Mouse (Mus musculus) left cerebral cortex, adult 2 months (tissue): ENCODE measurements around the gene Rnf220. TPM values are rescaled to one million over a fixed set of nuclear protein-coding genes. Genes with fewer than 3 reads are reported as not detected.
A peak's percentile ranks its signal among the peaks of the same experiment; 100 is the strongest.

Experiments
- DNase-seq, 2 experiments: peaks; one replicate each; pipeline ENCODE4 v3.0.0; 2021 to 2022; ENCODE audit warnings: low spot score in 2 of 2, mixed read lengths in 1 of 2; ENCODE audit errors: extremely low spot score in 1 of 2
- H3K27ac ChIP-seq: fragments of 200-600 bp; 2 replicates; pipeline ENCODE4 v1.8.1; 2022
- H3K4me3 ChIP-seq: fragments of 200-600 bp; 2 replicates; pipeline ENCODE4 v1.8.1; 2022
- CTCF ChIP-seq: fragments of 200-600 bp; IDR thresholded peaks from 2 replicates; pipeline ENCODE4 v1.8.1; 2022; ENCODE audit warnings: antibody characterized with exemption, mild to moderate bottlenecking, moderate library complexity
- intact Hi-C: fragments of 180-260 bp; cut with DNase I; formaldehyde crosslinking; loops from one replicate; pipeline ENCODE4 v1.15.1; 2025
- total RNA-seq, 2 experiments: library from RNA; stranded (reverse); gene quantifications; 2 replicates each; pipeline ENCODE4 v1.2.3; 2021

Gene Rnf220
- total RNA-seq, 2 experiments from 2014 or later = 192 to 199 TPM

DNA sequence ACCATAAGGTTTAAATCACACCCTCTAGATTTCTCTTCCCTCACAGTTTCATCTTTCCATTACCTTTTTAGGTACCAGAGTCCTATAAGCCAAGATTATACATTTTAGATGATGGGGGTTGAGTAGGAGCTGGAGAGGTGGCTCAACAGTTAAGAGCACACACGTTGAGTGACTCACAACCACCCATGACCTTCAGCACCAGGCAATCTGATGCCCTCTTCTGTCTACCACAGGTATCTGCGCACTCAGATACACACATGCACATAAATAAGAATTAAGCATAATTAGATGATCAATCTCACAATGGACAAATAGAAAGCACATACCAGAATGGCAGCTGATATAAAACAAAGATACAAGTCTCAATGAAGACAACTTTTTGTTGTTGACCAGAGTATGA lies 24.5 kb upstream of the Rnf220 start:
- no peak for DNase-seq
- TF ChIP-seq CTCF = no peak; the same call in none of the 2 replicates
- H3K27ac ChIP-seq = no peak overlapping the region
- no peak overlapping the region for H3K4me3 ChIP-seq
- intact Hi-C loops = no loop called here

GRCm38 (mm10) chr4:117518246-117518645 lies 21.4 kb upstream of the Rnf220 start:
- intact Hi-C loops = no loop called here
- Histone ChIP-seq H3K4me3 (no peak overlapping the region), H3K27ac (no peak overlapping the region)
- no peak for TF ChIP-seq CTCF
- DNase-seq = no peak

DNA sequence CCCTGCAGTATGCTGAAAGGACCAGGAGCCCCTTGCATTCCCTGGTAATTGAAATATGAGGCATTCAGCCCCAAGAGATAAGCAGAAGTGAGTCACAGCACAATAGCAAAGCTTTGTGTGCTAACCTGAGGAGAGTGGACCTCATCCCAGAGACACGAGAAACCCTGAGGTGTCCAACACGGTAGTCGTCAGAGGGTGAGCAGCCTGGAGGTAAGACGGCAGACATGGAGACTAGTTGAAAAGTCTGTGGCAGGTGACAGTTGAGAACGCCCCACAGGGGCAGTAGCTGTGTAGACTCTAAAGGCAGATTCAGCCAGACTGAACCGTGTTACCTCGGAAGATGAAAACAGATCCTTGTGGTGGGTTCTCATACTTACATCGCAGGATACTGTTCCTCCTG lies 2.2 kb upstream of the Rnf220 start:
- intact Hi-C loops = loop anchor here (10.0 kb wide), 1 partner anchor 176 kb away; no protein-coding TSS in a partner anchor
- no peak for DNase-seq
- TF ChIP-seq CTCF = no peak
- Histone ChIP-seq H3K4me3 (no peak overlapping the region), H3K27ac (no peak overlapping the region)

GRCm38 (mm10) chr4:117495869-117496401 lies 917 bp downstream of the Rnf220 start:
- intact Hi-C loops = loop anchor here (10.0 kb wide), 1 partner anchor 179 kb away; no protein-coding TSS in a partner anchor

DNA sequence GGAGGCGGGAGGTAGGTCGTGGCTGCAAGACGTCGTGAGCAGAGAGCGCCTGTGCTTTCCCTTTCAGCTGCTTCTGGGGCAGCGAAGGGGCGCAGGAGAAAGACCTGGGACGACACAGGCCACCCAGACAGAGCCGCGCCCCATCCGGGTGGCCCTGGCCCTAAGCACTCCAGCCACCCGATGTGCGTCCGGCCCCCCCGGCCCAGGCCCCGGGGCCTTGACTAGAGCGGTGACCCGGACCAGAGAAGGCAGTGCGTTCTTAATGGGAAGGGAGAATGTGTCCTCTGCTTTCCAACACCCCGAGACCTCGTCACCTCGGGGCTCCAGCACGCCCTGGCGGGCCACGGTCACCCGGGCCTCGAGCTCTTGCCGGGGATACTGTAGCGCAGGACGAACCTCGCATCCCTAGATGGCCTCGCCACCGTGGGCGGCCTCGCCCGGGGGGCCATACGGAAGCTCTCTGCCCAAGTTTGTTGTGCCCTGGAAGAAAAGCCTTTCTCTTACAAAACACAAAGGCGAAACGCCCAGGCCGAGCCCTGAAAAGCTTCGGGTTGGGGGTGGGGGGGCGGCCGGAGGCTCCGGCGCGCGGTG lies 1.8 kb downstream of the Rnf220 start:
- no peak for TF ChIP-seq CTCF
- 0 out of 2 replicates have a peak overlapping the region, but pooled peaks have one; percentile 24 for H3K27ac ChIP-seq
- intact Hi-C loops = loop anchor here (10.0 kb wide), 1 partner anchor 180 kb away; no protein-coding TSS in a partner anchor
- peak in 1 of 2 experiments; percentile 22 for DNase-seq
- H3K4me3 ChIP-seq = peak overlapping the region; percentile 40

More at GRCm38 (mm10) chr4:117495869-117496401, 917 bp downstream of the Rnf220 start:
- no peak for TF ChIP-seq CTCF
- Histone ChIP-seq H3K4me3 (peak overlapping the region; percentile 26), H3K27ac (no peak overlapping the region)
- no peak for DNase-seq

GRCm38 (mm10) chr4:117493905-117494851 lies 2.7 kb downstream of the Rnf220 start:
- Histone ChIP-seq H3K27ac (no peak overlapping the region), H3K4me3 (peak overlapping the region; percentile 40)
- TF ChIP-seq CTCF = no peak
- DNase-seq = peak in 1 of 2 experiments; percentile 14
- intact Hi-C loops = loop anchor here (10.0 kb wide), 1 partner anchor 181 kb away; no protein-coding TSS in a partner anchor

DNA sequence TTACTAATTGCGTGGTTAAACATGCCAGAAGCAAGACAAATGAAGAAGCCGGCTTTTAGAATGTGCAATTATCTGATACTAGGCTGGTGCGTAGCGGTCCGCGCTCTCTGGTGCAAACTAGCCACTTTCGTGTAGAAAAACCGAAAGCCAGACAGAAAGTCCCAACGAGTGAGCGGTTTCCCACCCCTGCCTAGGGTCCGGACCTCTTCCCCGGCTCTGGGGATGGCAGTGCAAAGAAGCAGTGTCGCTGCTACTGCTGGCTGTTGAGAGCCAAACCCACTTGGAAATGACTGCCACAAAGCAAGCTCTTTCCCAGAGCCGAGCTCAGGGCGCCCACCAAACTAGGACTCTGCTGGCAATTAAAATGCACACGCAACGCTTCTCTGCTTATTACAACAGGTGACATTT lies 3.7 kb downstream of the Rnf220 start:
- intact Hi-C loops = loop anchor here (10.0 kb wide), 1 partner anchor 182 kb away; no protein-coding TSS in a partner anchor
- no peak for DNase-seq
- Histone ChIP-seq H3K4me3 (peak overlapping the region; percentile 9; the same call in 1 of the 2 replicates), H3K27ac (no peak overlapping the region)
- no peak for TF ChIP-seq CTCF

GRCm38 (mm10) chr4:117491840-117492239 lies 5.0 kb downstream of the Rnf220 start:
- DNase-seq = no peak
- Histone ChIP-seq H3K27ac (no peak overlapping the region), H3K4me3 (no peak overlapping the region)
- intact Hi-C loops = loop anchor here (10.0 kb wide), 1 partner anchor 183 kb away; no protein-coding TSS in a partner anchor
- no peak for TF ChIP-seq CTCF

DNA sequence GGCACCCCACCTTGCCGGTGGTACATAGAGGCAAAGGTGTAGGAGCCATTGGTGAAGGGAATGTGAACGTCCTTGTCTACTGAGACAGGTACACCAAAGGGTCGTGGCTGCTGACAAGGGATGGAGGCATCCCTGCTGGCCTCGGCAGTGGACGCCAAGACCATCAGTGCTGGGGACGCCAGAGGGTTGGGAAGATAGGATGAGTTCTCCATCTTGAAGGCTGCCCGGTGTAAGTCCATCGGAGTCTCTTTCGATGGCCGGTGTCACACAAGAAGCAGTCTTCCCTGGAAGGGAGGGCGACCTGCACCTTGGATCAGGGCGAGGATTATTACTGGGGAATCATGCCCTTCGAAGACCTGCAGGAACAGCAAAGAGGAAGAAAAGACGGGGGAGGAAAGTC lies 6.9 kb downstream of the Rnf220 start:
- TF ChIP-seq CTCF = no peak
- Histone ChIP-seq H3K27ac (no peak overlapping the region), H3K4me3 (no peak overlapping the region)
- intact Hi-C loops = loop anchor here (10.0 kb wide), 1 partner anchor 185 kb away; no protein-coding TSS in a partner anchor
- no peak for DNase-seq

GRCm38 (mm10) chr4:117489566-117489965 lies 7.3 kb downstream of the Rnf220 start:
- intact Hi-C loops = no loop called here

GRCm38 (mm10) chr4:117487471-117487870 lies 9.4 kb downstream of the Rnf220 start:
- H3K4me3 ChIP-seq = no peak overlapping the region
- intact Hi-C loops = no loop called here
- no peak overlapping the region for H3K27ac ChIP-seq
- DNase-seq = no peak
- no peak for TF ChIP-seq CTCF

More at GRCm38 (mm10) chr4:117489566-117489965, 7.3 kb downstream of the Rnf220 start:
- TF ChIP-seq CTCF = no peak
- H3K4me3 ChIP-seq = no peak overlapping the region
- no peak overlapping the region for H3K27ac ChIP-seq
- DNase-seq = no peak
